Mouse (Mus musculus): ENCODE data around the gene 1700003E16Rik.
"Not testable (repeated sequence)": the region's sequence is repeated elsewhere in the genome, so short reads cannot be mapped to it uniquely, and the experiment has no call there.

Gene 1700003E16Rik

GRCm38 (mm10) chr6:83159456-83159855 is 3.3 kb downstream of the 1700003E16Rik start:
- DNase-seq (ENCODE audit: low spot score): not testable (repeated sequence)

DNA sequence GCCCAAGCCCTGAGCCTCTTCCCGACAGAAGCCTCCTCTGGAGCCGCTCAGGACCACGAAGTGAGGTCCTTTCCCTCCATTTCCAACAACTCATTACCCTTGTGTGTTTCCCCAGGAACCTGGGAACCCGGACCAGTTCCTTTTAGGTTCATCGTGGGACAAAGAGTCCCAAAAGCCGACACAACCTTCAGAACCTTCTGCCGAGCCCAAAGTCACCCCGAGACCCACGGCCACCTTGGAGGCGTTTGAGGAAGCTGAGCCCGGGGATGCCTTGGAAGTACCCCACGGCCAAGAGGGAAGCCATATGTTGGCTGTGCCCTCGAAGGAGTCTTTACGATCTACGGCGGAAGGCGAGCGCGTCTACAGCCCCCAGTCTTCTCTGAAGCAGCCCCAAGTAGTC is 5.2 kb downstream of the 1700003E16Rik start:
- no peak for DNase-seq (ENCODE audit: low spot score)

DNA sequence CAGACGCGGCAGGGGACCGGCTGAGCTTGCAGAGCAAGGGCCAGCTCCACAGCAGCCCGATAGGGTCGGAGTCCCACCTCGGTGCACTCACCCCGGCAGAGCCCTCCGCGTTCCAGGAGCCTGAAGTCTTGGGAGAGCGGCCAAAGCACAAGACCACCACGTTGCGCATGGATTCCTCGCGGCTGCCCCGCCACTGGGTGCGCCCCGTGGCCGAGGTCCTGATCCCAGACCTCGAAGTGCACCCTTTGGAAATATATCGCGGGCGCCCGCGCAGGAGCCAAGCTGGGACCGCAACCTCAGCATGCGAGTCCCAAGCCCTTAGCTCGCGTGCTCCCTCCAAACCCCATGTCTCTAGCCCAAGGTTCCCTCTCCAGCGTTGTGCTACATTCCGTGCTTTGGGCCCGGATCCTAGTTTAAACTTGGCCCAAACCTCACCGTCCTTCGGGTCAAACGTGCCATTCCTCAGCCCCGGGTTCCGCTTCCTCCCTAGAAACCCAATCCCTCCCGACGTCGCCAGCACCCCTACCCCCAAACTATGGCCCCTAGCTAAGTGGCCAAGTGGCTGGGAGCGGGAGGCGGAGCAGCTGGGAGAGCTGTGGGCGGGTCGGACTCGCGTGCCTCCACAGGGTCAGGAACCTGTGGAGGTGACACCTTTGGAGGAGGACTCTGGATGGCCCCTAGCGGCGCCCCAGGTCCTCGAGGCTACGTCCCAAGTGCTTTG is 5.9 kb downstream of the 1700003E16Rik start:
- DNase-seq (ENCODE audit: low spot score): peak; percentile 21

DNA sequence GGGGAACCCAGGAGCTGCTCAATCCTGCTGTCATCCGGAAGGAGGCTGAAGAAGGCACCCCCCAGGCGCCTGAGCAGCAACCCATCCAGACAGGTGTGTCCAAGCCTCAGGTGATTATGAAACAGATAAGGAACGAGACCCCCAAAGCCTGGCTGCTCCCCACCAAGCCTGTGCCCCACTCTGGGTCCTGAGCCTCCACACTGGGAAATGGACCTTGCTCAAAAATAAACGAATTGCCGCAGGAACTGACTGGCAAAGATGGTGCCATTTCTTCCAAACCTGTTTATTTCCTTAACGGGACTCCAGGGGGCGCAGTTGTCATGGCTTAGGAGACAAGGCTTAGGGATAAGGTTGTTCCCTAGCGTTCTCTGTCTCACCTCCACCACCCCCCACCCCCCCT is 6.5 kb downstream of the 1700003E16Rik start:
- DNase-seq (ENCODE audit: low spot score): peak; percentile 37

DNA sequence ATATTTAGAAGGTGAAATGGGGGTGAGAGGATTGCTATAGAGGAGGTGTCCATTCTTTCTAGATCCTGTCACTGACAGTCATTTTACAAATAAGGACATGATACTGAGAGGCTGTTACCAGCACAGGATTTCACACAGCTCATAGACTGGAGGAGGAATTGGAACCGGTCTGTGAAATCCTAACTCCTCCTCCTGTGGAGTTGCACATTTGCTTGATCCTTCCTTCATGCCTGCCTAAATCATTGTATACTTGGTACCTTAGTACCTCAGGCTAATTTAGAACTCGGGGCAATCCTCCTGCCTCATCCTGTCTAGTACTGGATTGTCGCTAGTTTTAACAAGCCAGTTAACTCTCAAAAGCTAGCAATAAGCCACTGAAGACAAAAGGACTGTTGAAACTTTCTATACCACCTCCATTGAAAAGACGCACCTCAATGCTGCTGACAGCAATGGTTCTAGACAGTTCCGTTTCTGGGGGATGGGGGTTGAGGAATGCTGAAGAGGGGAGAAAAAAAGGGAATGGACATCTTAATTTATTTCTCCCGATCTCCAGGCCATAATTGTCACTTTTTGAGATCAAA is 8.9 kb downstream of the 1700003E16Rik start:
- no peak for DNase-seq (ENCODE audit: low spot score)

- peak; percentile 93 for DNase-seq (ENCODE audit: low spot score)
Observed at GRCm38 (mm10) chr6:83165607-83166242, 9.5 kb downstream of the 1700003E16Rik start, which contains the start of gene Dctn1. TSS of gene Dctn1 (plus strand) at chr6:83165920.

DNA sequence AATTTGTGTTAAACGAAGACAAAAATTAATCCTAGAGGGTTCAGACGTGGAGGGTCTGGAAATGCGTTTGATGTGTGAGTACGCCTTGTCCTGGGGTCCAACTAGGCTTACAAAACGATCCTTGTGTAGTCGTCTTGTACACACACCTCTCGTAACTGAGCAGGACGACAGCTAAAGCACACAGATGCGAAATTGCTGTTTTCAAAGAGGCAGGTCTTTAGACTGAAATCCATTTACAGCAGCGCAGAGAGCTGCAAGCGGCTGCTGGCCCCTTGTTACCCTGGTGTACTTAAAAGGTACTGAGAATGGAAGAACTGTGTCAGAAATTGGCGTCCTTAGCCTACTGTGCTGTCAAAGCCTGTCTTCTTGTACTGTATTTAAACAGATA is 10.0 kb downstream of the 1700003E16Rik start:
- no peak for DNase-seq (ENCODE audit: low spot score)

DNA sequence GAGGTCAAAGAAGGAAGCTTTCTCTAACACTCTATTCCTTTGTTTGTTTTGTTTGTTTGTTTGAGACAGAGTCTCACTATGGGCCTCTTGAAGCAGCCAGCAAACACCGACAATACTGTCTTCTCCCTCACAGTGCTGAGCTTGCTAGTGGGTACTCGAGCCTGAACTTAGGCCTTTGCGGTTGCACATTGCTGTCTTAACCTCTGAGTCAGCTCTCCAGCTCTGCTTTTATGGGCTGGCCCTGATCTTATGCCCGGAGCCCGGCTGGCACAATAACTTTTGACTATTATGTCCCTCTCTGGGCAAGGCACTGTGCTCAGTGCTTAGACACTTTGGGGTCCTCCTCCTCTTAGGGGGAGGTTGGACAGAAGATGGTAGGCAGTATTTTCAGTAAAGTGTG is 13.7 kb downstream of the 1700003E16Rik start:
- no peak for DNase-seq (ENCODE audit: low spot score)

GRCm38 (mm10) chr6:83171063-83171462 is 14.9 kb downstream of the 1700003E16Rik start:
- DNase-seq (ENCODE audit: low spot score): no peak

GRCm38 (mm10) chr6:83172240-83172920 is 16.2 kb downstream of the 1700003E16Rik start:
- DNase-seq (ENCODE audit: low spot score): no peak

GRCm38 (mm10) chr6:83175996-83176395 is 19.8 kb downstream of the 1700003E16Rik start:
- no peak for DNase-seq (ENCODE audit: low spot score)

DNA sequence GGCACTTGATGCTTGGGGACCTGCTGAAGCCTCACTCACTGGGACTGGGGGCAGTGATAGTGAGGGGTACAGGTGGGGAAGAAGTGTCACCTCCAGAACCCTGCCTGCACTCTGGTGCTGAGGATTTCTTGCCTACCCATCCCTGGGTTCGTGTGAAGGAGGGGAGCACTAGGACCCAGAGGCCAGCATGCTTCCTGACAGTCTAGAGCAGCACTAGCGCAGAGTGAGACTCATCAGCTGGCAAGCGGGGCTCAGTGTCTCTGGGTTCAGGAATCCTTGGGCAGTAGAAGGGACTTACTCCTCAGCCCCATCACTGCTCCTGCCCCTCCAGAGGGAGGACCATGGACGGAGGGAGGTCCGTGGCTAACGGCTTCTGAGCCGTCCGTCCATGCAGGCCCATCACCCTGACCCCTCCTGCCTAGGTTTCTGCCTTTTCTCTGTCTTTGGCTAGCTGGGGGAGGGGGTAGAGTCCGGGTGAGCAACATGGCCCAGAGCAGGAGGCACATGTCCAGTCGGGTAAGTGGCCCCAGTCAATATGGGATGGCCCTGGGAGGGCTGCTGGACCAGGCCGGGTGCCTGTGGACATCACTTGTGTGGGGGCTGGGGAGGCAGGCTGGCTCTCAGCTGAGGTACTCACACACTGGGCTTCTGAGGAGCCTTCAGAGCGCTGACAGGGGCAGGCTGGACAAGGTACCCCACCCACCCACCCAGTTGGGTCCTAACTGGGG is 23.4 kb downstream of the 1700003E16Rik start:
- no peak for DNase-seq (ENCODE audit: low spot score)

DNA sequence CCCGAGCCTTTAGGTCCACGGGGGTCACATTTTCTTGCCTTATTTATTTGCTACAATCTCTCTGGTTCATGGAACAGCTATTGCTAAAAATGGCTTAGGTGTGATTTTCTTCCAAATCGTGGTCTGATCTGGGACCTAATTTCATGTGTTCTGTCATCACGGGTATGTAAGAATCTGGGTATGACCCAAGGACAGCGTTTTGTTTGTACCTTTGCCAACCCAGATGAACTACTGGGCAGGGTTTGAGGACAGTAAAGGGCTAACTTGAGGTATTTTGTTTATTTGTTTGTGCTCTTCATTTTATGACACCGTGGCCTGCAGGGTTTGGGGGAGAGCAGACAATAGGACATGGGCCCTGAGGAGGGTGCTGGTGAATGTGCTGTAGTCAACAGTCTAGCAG is 24.4 kb downstream of the 1700003E16Rik start:
- DNase-seq (ENCODE audit: low spot score): no peak

- no peak for DNase-seq (ENCODE audit: low spot score)
Observed at GRCm38 (mm10) chr6:83184858-83185435, 28.7 kb downstream of the 1700003E16Rik start.

DNA sequence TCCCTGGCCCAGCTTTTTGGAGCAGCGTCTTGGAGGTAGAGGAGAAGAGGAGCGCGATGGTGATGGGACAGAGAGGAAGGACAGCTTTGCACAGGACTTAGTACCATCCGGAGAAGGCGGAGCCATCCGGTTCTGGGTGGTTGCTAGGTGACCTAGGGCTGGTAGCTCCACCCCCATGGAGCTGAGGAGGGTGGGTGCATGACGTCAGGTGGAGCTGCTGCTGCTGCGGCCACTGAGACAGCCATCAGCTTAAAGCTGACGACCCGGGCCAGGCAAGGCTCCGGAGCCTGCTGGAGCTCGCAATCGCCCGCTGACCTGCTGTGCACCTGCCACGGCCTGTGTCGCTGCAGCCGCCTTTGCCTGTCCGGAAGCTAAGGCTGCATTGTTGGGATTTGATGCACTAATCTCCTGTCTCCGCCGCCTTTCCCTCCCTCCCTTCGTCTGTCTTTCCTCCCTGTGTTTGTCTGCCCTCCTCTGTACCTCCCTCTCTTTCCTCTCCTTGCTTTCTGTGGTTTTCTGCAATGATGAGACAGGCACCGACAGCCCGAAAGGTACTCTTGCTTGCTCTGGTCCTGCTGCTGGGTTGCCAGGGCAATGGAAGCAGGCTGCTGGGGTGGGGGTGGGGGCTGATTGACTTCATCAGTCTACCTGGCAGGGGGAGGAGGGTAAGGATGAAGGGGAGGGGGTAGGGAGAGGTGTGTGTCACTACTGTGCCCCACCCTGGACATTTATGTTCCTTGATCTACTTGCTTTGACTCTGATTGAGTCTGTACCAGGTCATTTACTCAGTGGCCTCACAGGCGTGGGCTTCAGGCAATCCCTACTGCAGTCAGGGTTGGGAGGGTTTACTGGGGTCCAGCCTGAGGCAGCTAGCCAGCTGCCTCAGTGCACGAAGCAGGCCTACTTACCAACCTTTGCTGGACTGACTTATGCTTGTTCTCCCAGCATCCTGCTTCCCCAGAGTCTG is 30.0 kb downstream of the 1700003E16Rik start:
- no peak for DNase-seq (ENCODE audit: low spot score)

DNA sequence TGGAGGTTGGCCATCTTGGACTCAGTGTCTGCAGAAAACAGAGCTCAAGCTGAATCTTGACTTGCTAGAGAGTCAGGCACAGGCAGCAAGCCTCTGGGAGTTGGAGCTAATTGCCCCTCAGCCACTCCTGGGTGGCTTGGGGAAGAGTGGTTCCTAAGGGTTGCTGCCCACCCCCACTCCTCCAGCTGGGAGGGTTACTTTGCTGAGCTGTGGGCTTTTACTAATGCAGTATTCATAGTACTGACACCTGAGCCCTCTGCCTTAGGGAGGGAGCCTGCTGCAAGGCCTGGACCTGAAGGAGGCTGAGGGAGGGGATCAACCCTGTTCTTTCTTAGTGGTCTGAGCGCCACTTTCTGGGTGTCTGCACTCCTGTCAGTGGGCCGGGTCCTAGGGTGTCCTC is 30.7 kb downstream of the 1700003E16Rik start:
- DNase-seq (ENCODE audit: low spot score): no peak

DNA sequence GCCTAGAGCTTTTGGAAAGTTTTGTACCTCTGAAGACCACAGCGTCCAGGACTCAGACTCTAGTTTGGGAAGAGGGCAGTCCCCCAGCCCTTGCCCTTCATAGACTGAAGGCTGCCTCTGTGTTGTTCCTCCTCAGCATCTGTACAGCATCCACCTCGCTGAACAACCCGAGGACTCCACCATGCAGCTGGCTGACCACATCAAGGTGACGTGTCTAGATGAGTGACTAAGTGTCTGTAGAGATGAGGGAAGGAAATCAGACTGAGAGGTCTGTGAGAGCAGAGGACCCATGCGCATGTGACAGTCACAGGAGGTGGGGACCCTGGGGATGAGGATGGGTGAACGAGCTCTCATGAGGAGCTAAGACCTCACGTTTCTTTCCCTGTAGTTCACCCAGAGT is 37.4 kb downstream of the 1700003E16Rik start:
- DNase-seq (ENCODE audit: low spot score): no peak

- DNase-seq (ENCODE audit: low spot score): peak; percentile 58
Observed at GRCm38 (mm10) chr6:83197345-83198004, 41.3 kb downstream of the 1700003E16Rik start.

- DNase-seq (ENCODE audit: low spot score): no peak
Observed at GRCm38 (mm10) chr6:83203320-83203719, 47.1 kb downstream of the 1700003E16Rik start.

DNA sequence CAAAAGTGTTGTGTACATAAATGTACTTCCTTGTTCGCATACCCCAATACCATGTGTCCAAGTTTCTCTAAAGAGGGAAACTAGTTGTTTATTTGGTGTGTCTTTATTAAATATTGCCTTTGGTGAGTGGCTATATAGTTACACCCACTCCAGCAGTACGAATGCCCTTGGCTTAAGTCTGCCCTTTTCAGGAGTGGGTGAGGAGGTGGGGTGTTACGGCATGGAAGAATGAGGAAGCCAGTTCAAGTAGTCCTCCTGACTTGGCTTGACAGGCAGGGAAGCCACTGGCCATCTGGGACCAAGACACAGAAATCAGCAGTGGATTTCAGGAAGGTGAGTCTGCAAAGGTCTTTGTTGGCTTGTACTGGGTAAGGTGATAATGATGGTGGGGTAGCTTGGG is 49.6 kb downstream of the 1700003E16Rik start:
- no peak for DNase-seq (ENCODE audit: low spot score)
